Mouse (Mus musculus) embryonic facial prominence, embryonic 14.5 days (tissue): ENCODE results near the gene Ets1. TPM values are rescaled to one million over a fixed set of nuclear protein-coding genes. Genes with fewer than 3 reads are reported as not detected.

ENCODE experiments used
- ATAC-seq: fragments of 200-750 bp; cut with Nextera tagmentation; 2 replicates; pipeline ENCODE4 v1.8.0; 2017; ENCODE audit warnings: low read depth, moderate number of reproducible peaks, moderate TSS enrichment
- DNase-seq: peaks from one replicate; pipeline ENCODE4 v3.0.0-alpha.2; 2015; ENCODE audit warnings: low spot score
- H3K27ac ChIP-seq: fragments of 300-500 bp; sonication (generic); replicated peaks from 2 replicates; pipeline ENCODE4 v1.5.1; 2014; ENCODE audit warnings: low read depth, mild to moderate bottlenecking, low read length, moderate library complexity
- H3K27me3 ChIP-seq: fragments of 300-500 bp; sonication (generic); replicated peaks from 2 replicates; pipeline ENCODE4 v1.6.1; 2014; ENCODE audit warnings: low read length; ENCODE audit not compliant: control insufficient read depth, insufficient read depth
- H3K36me3 ChIP-seq: fragments of 300-500 bp; sonication (generic); 2 replicates; pipeline ENCODE4 v1.6.1; 2014; ENCODE audit warnings: low read length, mixed read lengths; ENCODE audit not compliant: control insufficient read depth, insufficient read depth
- H3K4me1 ChIP-seq: fragments of 300-500 bp; sonication (generic); 2 replicates; pipeline ENCODE4 v1.6.1; 2014; ENCODE audit warnings: antibody characterized with exemption, low read length; ENCODE audit not compliant: control insufficient read depth, insufficient read depth
- H3K4me2 ChIP-seq: fragments of 300-500 bp; sonication (generic); 2 replicates; pipeline ENCODE4 v1.6.1; 2014; ENCODE audit warnings: low read depth, mild to moderate bottlenecking, low read length, moderate library complexity, mixed read lengths
- H3K4me3 ChIP-seq: fragments of 300-500 bp; sonication (generic); 2 replicates; pipeline ENCODE4 v1.5.1; 2014; ENCODE audit warnings: low read depth, mild to moderate bottlenecking, low read length
- H3K9ac ChIP-seq: fragments of 300-500 bp; sonication (generic); 2 replicates; pipeline ENCODE4 v1.6.1; 2014; ENCODE audit warnings: low read depth, mild to moderate bottlenecking, low read length, moderate library complexity, mixed read lengths
- H3K9me3 ChIP-seq: fragments of 300-500 bp; sonication (generic); 2 replicates; pipeline ENCODE4 v1.6.1; 2016; ENCODE audit warnings: low read length; ENCODE audit not compliant: control insufficient read depth
- WGBS: fragments of 180-500 bp; shearing (Covaris S2); extraction: QIAGEN DNeasy Blood & Tissue Kit; methylation state at CpG from one replicate; pipeline ENCODE4 v1.1.7; 2014; 5-methylcytosine and 5-hydroxymethylcytosine counted together
- polyA plus RNA-seq: library from polyadenylated mRNA; unstranded; fragments of >200 nt; fragmentation: Nextera tagmentation; extraction: Ambion mirVana; gene quantifications from 2 replicates; pipeline ENCODE4 v1.2.1, GENCODE M21; 2014

The Ets1 gene
- polyA plus RNA-seq, 1 experiment from 2014 or later = 32.7 TPM

DNA sequence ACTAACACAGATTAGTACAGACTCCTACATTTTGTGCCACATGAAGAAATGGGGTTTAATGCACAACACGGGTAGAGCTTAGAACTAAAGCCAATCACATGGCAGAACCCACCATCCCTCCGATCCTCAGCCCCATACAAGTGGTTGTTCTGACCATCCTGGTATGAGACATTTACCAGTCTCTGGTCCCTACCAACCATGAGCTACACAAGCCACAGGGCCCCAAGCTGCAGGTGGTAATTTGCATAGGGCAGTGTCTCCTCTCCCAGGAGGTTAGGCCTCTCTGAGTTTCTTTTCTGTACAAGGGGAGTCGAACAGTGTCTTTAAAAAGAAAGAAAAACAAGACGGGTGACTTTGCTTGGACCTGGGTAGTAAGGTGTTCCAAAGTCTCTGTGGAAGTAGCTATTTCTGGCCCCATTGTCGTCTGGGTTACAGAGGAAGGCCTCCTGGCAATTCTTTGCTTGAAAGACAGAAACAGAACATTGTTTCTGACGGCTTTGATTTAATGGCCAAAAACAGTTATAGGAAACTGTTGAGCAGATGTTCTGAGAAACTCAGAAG is 23.1 kb upstream of the Ets1 start:
- H3K27ac ChIP-seq = no peak overlapping the region
- H3K27me3 ChIP-seq = no peaks in the 10 kb centered on the region
- H3K4me3 ChIP-seq = no peak overlapping the region
- ATAC-seq (no peak), DNase-seq (peak; percentile 72)
- no peaks in the 10 kb centered on the region for H3K4me1 ChIP-seq
- no peaks in the 10 kb centered on the region for H3K9me3 ChIP-seq
- WGBS = 43% methylated on average over 6 of the region's 6 CpGs
- no peak overlapping the region for H3K9ac ChIP-seq
- H3K36me3 ChIP-seq = no peaks in the 10 kb centered on the region
- no peak overlapping the region for H3K4me2 ChIP-seq

DNA sequence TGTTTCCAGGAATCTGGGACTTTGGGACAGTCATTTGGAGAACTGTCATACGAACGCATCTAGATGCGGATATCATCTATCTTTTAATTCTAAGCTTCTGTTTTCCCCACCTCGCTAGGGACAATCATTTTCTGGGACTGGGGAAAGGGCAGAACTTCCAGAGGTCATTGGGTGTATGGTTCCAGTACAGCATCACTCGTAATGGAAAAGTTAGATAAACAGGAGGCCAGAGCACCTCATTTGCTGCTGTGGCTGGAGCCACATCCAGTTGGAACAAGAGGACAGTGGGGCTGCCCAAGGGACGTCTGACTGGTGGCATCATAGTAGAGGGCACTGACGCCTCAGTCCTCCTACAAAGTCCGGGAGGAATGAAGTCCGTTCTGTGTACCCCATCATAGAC is 21.8 kb upstream of the Ets1 start:
- Histone ChIP-seq H3K4me2 (no peak overlapping the region), H3K27me3 (no peaks in the 10 kb centered on the region), H3K4me3 (no peak overlapping the region), H3K9ac (no peak overlapping the region), H3K4me1 (no peaks in the 10 kb centered on the region), H3K9me3 (no peaks in the 10 kb centered on the region), H3K36me3 (no peaks in the 10 kb centered on the region), H3K27ac (no peak overlapping the region)
- WGBS = 88% methylated on average over 9 of the region's 9 CpGs
- ATAC-seq (no peak), DNase-seq (no peak)

DNA sequence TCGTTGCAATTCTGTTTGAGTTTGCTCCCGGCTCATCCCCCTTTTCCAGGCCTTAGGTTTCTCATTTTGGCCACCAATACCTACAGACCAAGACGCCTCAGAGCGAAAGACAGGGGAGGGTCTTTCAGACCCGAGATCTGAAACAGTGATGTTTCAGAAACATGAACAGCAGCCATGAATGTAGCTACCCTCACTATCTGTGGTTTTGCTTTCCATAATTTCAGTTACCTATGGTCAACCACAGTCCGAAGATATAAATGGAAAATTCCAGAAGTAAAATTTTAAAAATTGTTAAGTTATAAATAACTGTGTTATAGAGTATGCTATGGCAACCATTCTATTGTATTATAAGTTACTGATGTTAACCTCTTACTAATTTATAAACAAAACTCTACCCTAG is 20.6 kb upstream of the Ets1 start:
- DNase-seq (no peak), ATAC-seq (no peak)
- Histone ChIP-seq H3K9ac (no peak overlapping the region), H3K36me3 (no peaks in the 10 kb centered on the region), H3K27ac (no peak overlapping the region), H3K4me3 (no peak overlapping the region), H3K4me2 (no peak overlapping the region), H3K9me3 (no peaks in the 10 kb centered on the region), H3K4me1 (no peaks in the 10 kb centered on the region), H3K27me3 (no peaks in the 10 kb centered on the region)
- WGBS = 88% methylated on average over 6 of the region's 6 CpGs

DNA sequence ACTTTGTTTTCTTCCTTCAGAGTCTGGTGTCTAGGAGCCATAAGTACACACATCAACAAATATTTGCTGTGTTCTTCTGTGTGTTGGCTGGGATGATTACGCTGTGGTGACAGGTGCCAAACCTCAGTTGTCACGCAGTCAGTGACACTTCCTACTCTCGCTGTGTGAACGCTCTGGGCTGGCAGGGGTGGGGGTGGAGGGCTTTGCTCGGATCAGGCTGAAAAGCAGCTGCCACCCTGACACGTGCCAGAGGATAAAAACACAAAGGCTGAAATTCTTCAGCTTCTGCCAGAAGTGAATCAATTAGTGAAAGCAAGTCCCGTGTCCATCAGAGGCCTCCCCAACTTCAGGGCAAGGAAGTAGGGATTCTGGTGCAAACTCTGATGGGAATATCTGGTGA is 20.0 kb upstream of the Ets1 start:
- WGBS = 31% methylated on average over 7 of the region's 7 CpGs
- Histone ChIP-seq H3K4me1 (no peaks in the 10 kb centered on the region), H3K4me2 (no peak overlapping the region), H3K27me3 (no peaks in the 10 kb centered on the region), H3K27ac (no peak overlapping the region), H3K4me3 (no peak overlapping the region), H3K9me3 (no peaks in the 10 kb centered on the region), H3K36me3 (no peaks in the 10 kb centered on the region), H3K9ac (no peak overlapping the region)
- peak; percentile 47 for DNase-seq
- ATAC-seq = peak; percentile 37; the same call in 1 of the 2 replicates

DNA sequence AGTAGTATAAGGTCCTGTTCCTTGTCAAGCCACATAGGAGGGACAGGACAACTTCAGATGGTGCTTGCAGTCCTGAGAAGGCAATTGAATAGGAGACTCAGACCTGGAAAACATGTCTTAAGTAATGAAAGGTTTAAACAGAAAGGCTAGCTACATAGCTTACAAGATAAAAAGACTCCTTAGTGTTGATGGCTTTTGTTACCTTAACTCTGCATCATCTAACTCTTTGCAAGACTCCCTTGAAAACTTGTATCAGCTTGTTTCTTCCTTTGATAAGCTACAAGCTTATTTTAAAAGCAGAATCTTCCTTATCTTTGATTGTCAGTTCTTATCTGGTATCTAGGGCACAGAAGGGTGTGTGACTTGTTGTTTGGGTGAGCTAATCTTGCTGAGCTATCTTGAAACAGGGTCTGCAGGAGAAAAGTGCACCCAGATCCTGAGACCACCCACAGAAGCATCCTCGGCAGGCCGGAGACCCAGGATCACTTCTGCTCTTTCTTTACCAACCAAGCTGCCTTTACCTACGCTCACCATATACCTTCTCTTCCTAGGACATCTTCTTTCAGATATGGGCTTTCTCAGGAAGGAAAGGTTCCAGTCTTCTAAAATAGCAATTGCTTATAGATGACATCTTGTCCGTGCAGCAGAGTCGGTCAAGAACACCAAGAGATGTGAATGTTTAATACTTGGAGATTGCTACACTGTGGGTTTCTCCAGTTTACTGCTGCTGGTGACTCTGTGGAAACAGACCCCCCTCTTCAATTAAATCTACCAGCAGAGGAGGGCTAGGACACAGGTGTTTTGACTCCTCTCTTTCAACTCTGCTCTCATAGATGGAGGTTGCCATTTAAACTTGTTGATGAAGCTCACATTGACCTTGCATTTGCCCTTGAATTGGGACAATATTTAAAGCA is 19.2 kb upstream of the Ets1 start:
- WGBS = 91% methylated on average over 5 of the region's 5 CpGs
- DNase-seq (no peak), ATAC-seq (no peak)
- Histone ChIP-seq H3K4me3 (no peak overlapping the region), H3K27ac (no peak overlapping the region), H3K4me1 (no peaks in the 10 kb centered on the region), H3K36me3 (no peaks in the 10 kb centered on the region), H3K9me3 (no peaks in the 10 kb centered on the region), H3K27me3 (no peaks in the 10 kb centered on the region), H3K4me2 (no peak overlapping the region), H3K9ac (no peak overlapping the region)

DNA sequence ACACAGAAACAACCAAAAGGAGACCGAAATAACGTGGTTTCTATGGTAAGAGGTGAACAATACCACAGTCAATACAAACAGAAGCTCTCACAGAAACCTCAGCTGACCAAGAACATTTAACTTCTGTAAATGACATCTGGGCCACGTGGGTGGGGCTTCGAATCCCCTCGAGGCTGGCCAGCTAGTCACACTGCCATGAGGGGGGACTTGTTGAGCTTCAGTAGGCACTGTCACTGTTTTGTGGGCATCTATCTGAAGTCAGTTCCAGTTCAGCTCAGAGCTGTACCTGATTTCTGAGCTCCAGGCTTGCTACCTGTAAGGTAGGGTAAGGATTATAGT is 18.6 kb upstream of the Ets1 start:
- no peak overlapping the region for H3K4me3 ChIP-seq
- no peaks in the 10 kb centered on the region for H3K36me3 ChIP-seq
- H3K9me3 ChIP-seq = no peaks in the 10 kb centered on the region
- no peak for ATAC-seq
- DNase-seq = no peak
- H3K9ac ChIP-seq = no peak overlapping the region
- H3K4me1 ChIP-seq = no peaks in the 10 kb centered on the region
- whole genome bisulfite sequencing = 69% methylated on average over 5 of the region's 5 CpGs
- H3K27ac ChIP-seq = no peak overlapping the region
- no peaks in the 10 kb centered on the region for H3K27me3 ChIP-seq
- no peak overlapping the region for H3K4me2 ChIP-seq

DNA sequence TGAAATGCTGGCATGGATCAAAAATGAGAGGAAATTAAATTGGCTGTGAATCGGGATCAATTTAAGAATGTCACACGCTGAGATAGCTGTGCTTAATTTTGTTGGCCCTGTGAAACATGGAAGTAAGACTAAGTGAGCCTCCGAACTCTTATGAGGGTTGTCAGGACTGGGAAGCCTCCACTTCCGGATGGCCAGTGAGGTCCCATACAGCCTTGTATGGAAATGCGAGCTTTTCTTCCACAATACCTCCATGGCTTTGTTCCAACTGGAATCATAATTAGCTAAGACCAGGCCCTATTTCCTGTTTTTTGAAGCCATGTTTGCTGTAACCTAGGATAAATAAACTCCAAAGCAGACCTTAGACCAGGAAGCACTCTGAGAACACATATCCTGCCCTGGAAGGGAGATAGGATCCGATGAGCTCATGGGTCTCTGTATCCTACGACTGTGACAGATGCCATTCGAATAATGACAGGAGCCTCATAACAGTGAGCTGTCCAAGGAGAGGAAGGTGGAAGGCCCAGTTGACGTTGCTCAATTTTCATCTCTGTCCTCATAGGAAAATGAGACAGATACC is 17.4 kb upstream of the Ets1 start:
- H3K9me3 ChIP-seq = no peaks in the 10 kb centered on the region
- no peaks in the 10 kb centered on the region for H3K36me3 ChIP-seq
- H3K9ac ChIP-seq = no peak overlapping the region
- 84% methylated on average over 9 of the region's 9 CpGs for WGBS
- no peak for ATAC-seq
- peak; percentile 33 for DNase-seq
- H3K4me1 ChIP-seq = no peaks in the 10 kb centered on the region
- H3K27me3 ChIP-seq = no peaks in the 10 kb centered on the region
- no peak overlapping the region for H3K4me2 ChIP-seq
- no peak overlapping the region for H3K4me3 ChIP-seq
- no peak overlapping the region for H3K27ac ChIP-seq

DNA sequence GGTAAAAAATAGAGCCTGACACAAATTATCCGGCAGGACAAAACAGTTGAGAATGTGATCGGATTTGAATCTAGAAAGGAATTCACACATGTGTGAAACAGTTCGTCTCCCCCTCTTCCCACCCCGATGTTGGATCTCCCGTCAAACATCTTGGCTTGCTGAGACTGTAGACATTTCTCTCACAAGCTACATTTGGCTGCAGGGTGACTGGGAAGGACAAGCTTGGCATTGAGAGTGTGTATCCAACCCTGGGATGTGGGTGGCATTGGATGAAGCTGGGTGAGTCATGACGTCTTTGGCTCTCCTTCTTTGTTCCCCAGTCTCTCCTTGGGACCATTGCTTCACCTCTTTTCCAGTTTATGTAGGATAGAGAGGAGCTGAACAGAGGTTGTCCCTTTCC is 16.4 kb upstream of the Ets1 start:
- Histone ChIP-seq H3K9ac (no peak overlapping the region), H3K4me2 (no peak overlapping the region), H3K27ac (no peak overlapping the region), H3K4me3 (no peak overlapping the region), H3K9me3 (no peaks in the 10 kb centered on the region), H3K36me3 (no peaks in the 10 kb centered on the region), H3K4me1 (no peaks in the 10 kb centered on the region), H3K27me3 (no peaks in the 10 kb centered on the region)
- WGBS = 82% methylated on average over 6 of the region's 6 CpGs
- ATAC-seq (no peak), DNase-seq (no peak)
